In the genomic region with DNA sequence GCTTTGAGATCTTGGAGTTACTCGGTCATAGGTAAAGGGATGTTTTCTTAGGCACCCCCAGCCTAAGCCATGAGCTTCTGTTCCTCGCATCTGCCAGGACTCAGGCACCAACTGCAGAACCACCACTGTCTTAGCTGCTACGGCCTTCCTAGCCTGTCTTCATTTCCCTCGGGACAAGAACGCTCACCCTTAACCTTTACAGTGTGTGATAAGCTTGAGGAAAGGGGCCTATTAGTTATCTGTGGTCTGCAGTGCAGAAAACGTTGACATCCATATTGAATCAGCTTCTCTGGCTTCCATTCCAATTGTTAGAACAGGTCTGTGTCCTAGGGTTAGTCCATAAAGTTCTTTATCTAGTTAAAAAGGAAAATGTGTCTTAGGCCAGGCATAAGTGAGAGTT, we compare ENCODE assay signal across 17 mouse cellular contexts. TPM values are rescaled to one million over a fixed set of nuclear protein-coding genes. Genes with fewer than 3 reads are reported as not detected.
DNase-seq lines count a peak whose midpoint lies in the region; ATAC-seq and TF ChIP-seq lines count a peak whose summit lies in the region.
"Had no signal": no experiment of that assay in that cellular context is flagged by ENCODE, and none has a peak within 500 bp of the region (broad histone marks: within the 10 kb centered on the region; RNA-seq: fewer than 3 reads in every experiment).

No protein-coding gene starts in this region.

- no peak overlapping the region for H3K4me3 ChIP-seq in lung, embryonic 14.5 days (ENCODE audit: low read depth, low read length)
- no peak overlapping the region for H3K4me3 ChIP-seq in lung, postnatal 0 days (ENCODE audit: low read depth, low read length)
- no peak overlapping the region for H3K4me3 ChIP-seq in liver, embryonic 13.5 days (replicated peaks)
- H3K4me3 ChIP-seq in liver, postnatal 0 days (ENCODE audit: low read depth, low read length), result no peak overlapping the region
- H3K4me3 ChIP-seq: embryonic facial prominence, embryonic 12.5 days; heart, embryonic 12.5 days; hindbrain, embryonic 12.5 days had no signal

- no peak for ATAC-seq in lung, embryonic 14.5 days (ENCODE audit: insufficient read depth)
- no peak for ATAC-seq in lung, postnatal 0 days
- ATAC-seq in liver, embryonic 13.5 days (ENCODE audit: low read depth), result peak; percentile 78
- ATAC-seq in liver, postnatal 0 days, result peak; percentile 13; the same call in 1 of the 2 replicates
- ATAC-seq: forebrain, embryonic 16.5 days had no signal

- TF ChIP-seq CTCF in lung, embryonic 14.5 days (IDR thresholded peaks at IDR 0.05; ENCODE audit: low read depth), result no peak
- no peak for TF ChIP-seq CTCF in lung, postnatal 0 days (IDR thresholded peaks at IDR 0.05)
- no peak for TF ChIP-seq CTCF in liver, postnatal 0 days (IDR thresholded peaks at IDR 0.05; ENCODE audit: low read depth)

- H3K27ac ChIP-seq in lung, embryonic 14.5 days (ENCODE audit: low read depth), result peak overlapping the region; percentile 60
- no peak overlapping the region for H3K27ac ChIP-seq in lung, postnatal 0 days (ENCODE audit: low read length)
- H3K27ac ChIP-seq in liver, embryonic 13.5 days, result peak overlapping the region; percentile 44
- H3K27ac ChIP-seq in liver, postnatal 0 days (ENCODE audit: low read depth), result no peak overlapping the region
- H3K27ac ChIP-seq: embryonic facial prominence, embryonic 12.5 days; hindbrain, embryonic 12.5 days had no signal

- DNase-seq in lung, embryonic 14.5 days, result no peak
- no peak for DNase-seq in lung, postnatal 0 days (ENCODE audit: low spot score)
- no peak for DNase-seq in liver, embryonic 13.5 days
- no peak for DNase-seq in liver, postnatal 0 days
- no peak for DNase-seq in kidney, postnatal 14 days
- DNase-seq in thymus, postnatal 0 days (ENCODE audit: low spot score), result no peak
- DNase-seq in heart, postnatal 25 days (ENCODE audit: low spot score), result no peak
- DNase-seq: adrenal gland, postnatal 36 days; cerebellum, adult 11 months; cerebellum, adult 8-10 months; cerebellum, postnatal 14 days; gastrocnemius, postnatal 14 days; heart, postnatal 36 days had no signal

- H3K4me2 ChIP-seq in lung, embryonic 14.5 days, result no peak overlapping the region
- H3K4me2 ChIP-seq in lung, postnatal 0 days (replicated peaks; ENCODE audit: low read depth, low read length), result no peak overlapping the region
- peak overlapping the region; percentile 9 for H3K4me2 ChIP-seq in liver, embryonic 13.5 days
- no peak overlapping the region for H3K4me2 ChIP-seq in liver, postnatal 0 days (ENCODE audit: low read depth, low read length)
- H3K4me2 ChIP-seq: embryonic facial prominence, embryonic 12.5 days; heart, embryonic 12.5 days; hindbrain, embryonic 12.5 days had no signal

- no peaks in the 10 kb centered on the region for H3K9me3 ChIP-seq in lung, embryonic 14.5 days (ENCODE audit: low read depth, low read length)
- H3K9me3 ChIP-seq in lung, postnatal 0 days (ENCODE audit: low read length), result no peaks in the 10 kb centered on the region
- no peaks in the 10 kb centered on the region for H3K9me3 ChIP-seq in liver, embryonic 13.5 days (replicated peaks)
- H3K9me3 ChIP-seq in liver, postnatal 0 days (ENCODE audit: low read length), result no peaks in the 10 kb centered on the region
- H3K9me3 ChIP-seq: embryonic facial prominence, embryonic 12.5 days; heart, embryonic 12.5 days; hindbrain, embryonic 12.5 days had no signal

- H3K36me3 ChIP-seq in lung, embryonic 14.5 days (ENCODE audit: insufficient read depth), result 0 out of 2 replicates have a peak, but pooled peaks cover 11% of the 10 kb centered on the region
- no peaks in the 10 kb centered on the region for H3K36me3 ChIP-seq in lung, postnatal 0 days (ENCODE audit: insufficient read depth, low read length)
- peaks cover 15% of the 10 kb centered on the region for H3K36me3 ChIP-seq in liver, embryonic 13.5 days
- H3K36me3 ChIP-seq in liver, postnatal 0 days (replicated peaks; ENCODE audit: insufficient read depth, low read length), result peaks cover 7% of the 10 kb centered on the region; the same call in 1 of the 2 replicates
- H3K36me3 ChIP-seq: heart, embryonic 12.5 days; hindbrain, embryonic 12.5 days had no signal

- no peak for TF ChIP-seq EP300 in lung, postnatal 0 days (IDR thresholded peaks at IDR 0.05)
- peak; percentile 34; the same call in 1 of the 2 replicates for TF ChIP-seq EP300 in liver, postnatal 0 days (IDR thresholded peaks at IDR 0.05; ENCODE audit: low read depth)

- intact Hi-C loops in heart, postnatal 25 days (cut with DNase I), result no loop called here

- WGBS in lung, embryonic 14.5 days, result 50% methylated on average over 6 of the region's 6 CpGs
- WGBS in lung, postnatal 0 days, result 54% methylated on average over 6 of the region's 6 CpGs
- 15% methylated on average over 6 of the region's 6 CpGs for WGBS in liver, embryonic 13.5 days (ENCODE audit: insufficient replicate concordance)
- WGBS in liver, postnatal 0 days (ENCODE audit: insufficient replicate concordance), result 41% methylated on average over 6 of the region's 6 CpGs

- H3K27me3 ChIP-seq in lung, embryonic 14.5 days (ENCODE audit: insufficient read depth, low read length), result no peaks in the 10 kb centered on the region
- no peaks in the 10 kb centered on the region for H3K27me3 ChIP-seq in lung, postnatal 0 days (replicated peaks; ENCODE audit: insufficient read depth, low read length)
- H3K27me3 ChIP-seq in liver, embryonic 13.5 days, result no peaks in the 10 kb centered on the region
- H3K27me3 ChIP-seq in liver, postnatal 0 days (ENCODE audit: insufficient read depth, low read length), result no peaks in the 10 kb centered on the region
- H3K27me3 ChIP-seq: embryonic facial prominence, embryonic 12.5 days; hindbrain, embryonic 12.5 days had no signal

- H3K4me1 ChIP-seq in lung, embryonic 14.5 days (ENCODE audit: insufficient read depth), result 0 out of 2 replicates have a peak, but pooled peaks cover 6% of the 10 kb centered on the region
- peaks cover 7% of the 10 kb centered on the region; the same call in 1 of the 2 replicates for H3K4me1 ChIP-seq in lung, postnatal 0 days (ENCODE audit: insufficient read depth, low read depth, low read length)
- H3K4me1 ChIP-seq in liver, embryonic 13.5 days (replicated peaks), result peaks cover 55% of the 10 kb centered on the region
- peaks cover 17% of the 10 kb centered on the region for H3K4me1 ChIP-seq in liver, postnatal 0 days (ENCODE audit: insufficient read depth)

- no peak overlapping the region for H3K9ac ChIP-seq in lung, embryonic 14.5 days
- no peak overlapping the region for H3K9ac ChIP-seq in lung, postnatal 0 days (replicated peaks; ENCODE audit: low read depth)
- H3K9ac ChIP-seq in liver, embryonic 13.5 days, result no peak overlapping the region
- H3K9ac ChIP-seq in liver, postnatal 0 days (replicated peaks), result no peak overlapping the region
- H3K9ac ChIP-seq: embryonic facial prominence, embryonic 12.5 days; heart, embryonic 12.5 days; hindbrain, embryonic 12.5 days had no signal

RNA-seq across cellular contexts. Expression of gene Lrrc8d, which starts 37.4 kb away (rescaled TPM):
- polyA plus RNA-seq in lung, embryonic 14.5 days (2014; fragmentation: Nextera tagmentation; extraction: Ambion mirVana), result 25.0 and 27.1 TPM in 2 replicates
- 20.5 and 23.2 TPM in 2 replicates for polyA plus RNA-seq in lung, postnatal 0 days (2015; fragmentation: Nextera tagmentation; extraction: Ambion mirVana)
- polyA plus RNA-seq in liver, embryonic 13.5 days (2015; fragmentation: Nextera tagmentation; extraction: Ambion mirVana), result 9.4 and 11.4 TPM in 2 replicates
- polyA plus RNA-seq in liver, postnatal 0 days (2015; fragmentation: Nextera tagmentation; extraction: Ambion mirVana), result 11.6 TPM in 2 replicates
- polyA plus RNA-seq in thymus, postnatal 0 days (2015; fragmentation: Nextera tagmentation; extraction: Ambion mirVana), result 11.1 and 11.3 TPM in 2 replicates
- total RNA-seq in heart, postnatal 25 days (2021), result 10 to 100 TPM in 1 of 2 experiments, 1 to 10 TPM in 1; 7.8 to 13.0 TPM

Comparison
In these comparisons a context has a peak if more than half of its experiments do, and no peak if none do; other contexts are left out.
1. H3K27ac ChIP-seq: peak in lung, embryonic 14.5 days (single experiment) and liver, embryonic 13.5 days (single experiment); none in lung, postnatal 0 days (single experiment) and liver, postnatal 0 days (single experiment).
2. ATAC-seq: peak in liver, embryonic 13.5 days (single experiment) and liver, postnatal 0 days (single experiment); none in lung, embryonic 14.5 days (single experiment) and lung, postnatal 0 days (single experiment).